ENCODE assay signal across 21 mouse cellular contexts in the genomic region with DNA sequence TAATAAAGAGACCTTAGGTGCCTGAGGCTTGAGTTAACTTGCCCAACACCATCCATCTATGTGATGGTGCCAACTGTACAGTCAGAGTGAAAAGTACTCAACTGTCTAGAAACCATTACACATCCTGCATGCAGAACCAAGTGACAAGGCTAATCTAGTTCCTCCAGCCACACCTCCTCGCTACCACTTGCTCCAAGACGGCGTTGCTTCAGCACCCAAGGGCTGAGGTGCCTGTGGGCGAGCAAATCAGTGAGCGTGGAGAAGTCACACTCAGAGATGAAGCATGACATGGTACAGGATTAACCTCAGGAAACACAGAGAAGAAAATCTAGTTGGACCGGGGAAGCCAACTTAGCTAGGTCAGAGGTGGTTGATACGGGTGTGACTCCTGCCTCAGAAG. TPM values are rescaled to one million over a fixed set of nuclear protein-coding genes. Genes with fewer than 3 reads are reported as not detected.
DNase-seq lines count a peak whose midpoint lies in the region; ATAC-seq and TF ChIP-seq lines count a peak whose summit lies in the region.
"Had no signal": no experiment of that assay in that cellular context is flagged by ENCODE, and none has a peak within 500 bp of the region (broad histone marks: within the 10 kb centered on the region; RNA-seq: fewer than 3 reads in every experiment).

No protein-coding gene starts in this region.

- DNase-seq in CD4-positive, CD25-positive, alpha-beta regulatory T cell, adult 2 months (ENCODE audit: low read depth, low spot score): peak; percentile 24
- no peak for DNase-seq in hindbrain, embryonic 11.5 days (ENCODE audit: low spot score)
- DNase-seq in adrenal gland, postnatal 4 days (ENCODE audit: low spot score in 2 of 2): no peak
- no peak for DNase-seq in forebrain, embryonic 11.5 days (ENCODE audit: low spot score)
- DNase-seq: adrenal gland, postnatal 10 days; cerebellum, adult 9-11 months; forebrain, postnatal 0 days; gastrocnemius, postnatal 10 days; heart, postnatal 14 days; right cerebral cortex, postnatal 4 days; thymus, postnatal 14 days had no signal

- no peaks in the 10 kb centered on the region for H3K36me3 ChIP-seq in intestine, postnatal 0 days (ENCODE audit: control insufficient read depth, insufficient read depth)
- H3K36me3 ChIP-seq in hindbrain, embryonic 11.5 days (ENCODE audit: control insufficient read depth, insufficient read depth, low read length): no peaks in the 10 kb centered on the region
- no peaks in the 10 kb centered on the region for H3K36me3 ChIP-seq in forebrain, embryonic 11.5 days (ENCODE audit: control insufficient read depth, insufficient read depth, low read length)
- H3K36me3 ChIP-seq: heart, embryonic 10.5 days; limb, embryonic 15.5 days; midbrain, embryonic 10.5 days had no signal

- peak; percentile 90 for ATAC-seq in common myeloid progenitor, adult 5-6 weeks (replicated peaks; ENCODE audit: low read depth, poor library complexity, severe bottlenecking)
- ATAC-seq in intestine, postnatal 0 days: peak; percentile 22; the same call in 1 of the 2 replicates
- 0 out of 2 replicates have a peak, but pooled peaks have one; percentile 43 for ATAC-seq in monocyte, adult 5-6 weeks (replicated peaks; ENCODE audit: insufficient number of reproducible peaks, low FRiP score, low TSS enrichment, poor library complexity, severe bottlenecking)
- ATAC-seq in hindbrain, embryonic 11.5 days (ENCODE audit: low FRiP score): no peak
- ATAC-seq in forebrain, embryonic 11.5 days (replicated peaks; ENCODE audit: low FRiP score): no peak
- ATAC-seq: forebrain, postnatal 0 days; hindbrain, postnatal 0 days; lung, postnatal 0 days had no signal

- no peaks in the 10 kb centered on the region for H3K4me1 ChIP-seq in intestine, postnatal 0 days (replicated peaks; ENCODE audit: control insufficient read depth, insufficient read depth, low read length)
- H3K4me1 ChIP-seq in hindbrain, embryonic 11.5 days (replicated peaks; ENCODE audit: control insufficient read depth, insufficient read depth, low read length): no peaks in the 10 kb centered on the region
- peaks cover 3% of the 10 kb centered on the region; the same call in 1 of the 2 replicates for H3K4me1 ChIP-seq in forebrain, embryonic 11.5 days (replicated peaks; ENCODE audit: control insufficient read depth, insufficient read depth, low read length)

- no peak overlapping the region for H3K4me2 ChIP-seq in intestine, postnatal 0 days (replicated peaks; ENCODE audit: low read depth)
- H3K4me2 ChIP-seq in hindbrain, embryonic 11.5 days (replicated peaks; ENCODE audit: low read depth, low read length): no peak overlapping the region
- H3K4me2 ChIP-seq in forebrain, embryonic 11.5 days (ENCODE audit: low read depth, low read length, severe bottlenecking): no peak overlapping the region
- H3K4me2 ChIP-seq: limb, embryonic 15.5 days had no signal

- H3K9ac ChIP-seq in intestine, postnatal 0 days (ENCODE audit: low read depth, low read length): no peak overlapping the region
- no peak overlapping the region for H3K9ac ChIP-seq in hindbrain, embryonic 11.5 days (ENCODE audit: low read depth, low read length)
- H3K9ac ChIP-seq in forebrain, embryonic 11.5 days (ENCODE audit: low read length): no peak overlapping the region
- H3K9ac ChIP-seq: forebrain, postnatal 0 days; limb, embryonic 15.5 days had no signal

- H3K27me3 ChIP-seq in intestine, postnatal 0 days (replicated peaks; ENCODE audit: control insufficient read depth, insufficient read depth, low read length): no peaks in the 10 kb centered on the region
- no peaks in the 10 kb centered on the region; the same call in 1 of the 2 replicates for H3K27me3 ChIP-seq in hindbrain, embryonic 11.5 days (ENCODE audit: control insufficient read depth, insufficient read depth, low read length)
- H3K27me3 ChIP-seq in forebrain, embryonic 11.5 days (ENCODE audit: control insufficient read depth, insufficient read depth, low read length): peaks cover 4% of the 10 kb centered on the region; the same call in 1 of the 2 replicates
- H3K27me3 ChIP-seq: limb, embryonic 15.5 days had no signal

- no peak overlapping the region for H3K27ac ChIP-seq in intestine, postnatal 0 days (ENCODE audit: low read depth, low read length)
- no peak overlapping the region for H3K27ac ChIP-seq in hindbrain, embryonic 11.5 days (ENCODE audit: low read depth, low read length)
- H3K27ac ChIP-seq in forebrain, embryonic 11.5 days (ENCODE audit: low read depth, low read length): no peak overlapping the region
- H3K27ac ChIP-seq: heart, embryonic 10.5 days; hindbrain, postnatal 0 days; kidney, postnatal 0 days; layer of hippocampus, adult 2 months; limb, embryonic 15.5 days; midbrain, embryonic 10.5 days had no signal

- no peak for TF ChIP-seq CTCF in intestine, postnatal 0 days (IDR thresholded peaks at IDR 0.05; ENCODE audit: low read depth)

- WGBS in intestine, postnatal 0 days: 65% methylated on average over 7 of the region's 7 CpGs
- WGBS in hindbrain, embryonic 11.5 days: 90% methylated on average over 7 of the region's 7 CpGs
- WGBS in forebrain, embryonic 11.5 days: 93% methylated on average over 7 of the region's 7 CpGs

- H3K4me3 ChIP-seq in intestine, postnatal 0 days (ENCODE audit: low read depth, low read length): no peak overlapping the region
- no peak overlapping the region for H3K4me3 ChIP-seq in hindbrain, embryonic 11.5 days (ENCODE audit: low read depth, low read length)
- H3K4me3 ChIP-seq in forebrain, embryonic 11.5 days (ENCODE audit: low read depth, low read length): no peak overlapping the region
- H3K4me3 ChIP-seq: heart, embryonic 10.5 days; layer of hippocampus, adult 2 months; limb, embryonic 15.5 days; midbrain, embryonic 10.5 days had no signal

- no peaks in the 10 kb centered on the region for H3K9me3 ChIP-seq in intestine, postnatal 0 days (ENCODE audit: control insufficient read depth)
- H3K9me3 ChIP-seq in hindbrain, embryonic 11.5 days (ENCODE audit: control insufficient read depth, low read length): no peaks in the 10 kb centered on the region
- no peaks in the 10 kb centered on the region for H3K9me3 ChIP-seq in forebrain, embryonic 11.5 days (ENCODE audit: control insufficient read depth, low read length)
- H3K9me3 ChIP-seq: heart, embryonic 10.5 days; limb, embryonic 15.5 days; midbrain, embryonic 10.5 days had no signal

RNA-seq across cellular contexts. Expression of gene Arhgap10, which starts 8.7 kb away (rescaled TPM):
- 22.4 and 30.7 TPM in 2 replicates for total RNA-seq in common myeloid progenitor, adult 5-6 weeks (2017)
- polyA plus RNA-seq in intestine, postnatal 0 days (2015; fragmentation: Nextera tagmentation; extraction: Ambion mirVana): 19.7 and 22.5 TPM in 2 replicates
- total RNA-seq in monocyte, adult 5-6 weeks (2017): 6.9 to 51.9 TPM (median 11.5 TPM) in 3 replicates
- polyA plus RNA-seq in hindbrain, embryonic 11.5 days (2014; fragmentation: Nextera tagmentation; extraction: Ambion mirVana): 13.6 and 15.4 TPM in 2 replicates
- total RNA-seq in adrenal gland, postnatal 4 days (2021): 10 to 100 TPM; 43.6 to 48.4 TPM
- polyA plus RNA-seq in forebrain, embryonic 11.5 days (2014; fragmentation: Nextera tagmentation; extraction: Ambion mirVana): 12.2 and 15.4 TPM in 2 replicates

RNA-seq across cellular contexts. Expression of gene Prmt9, which starts 40.2 kb away (rescaled TPM):
- 21.9 and 23.2 TPM in 2 replicates for total RNA-seq in common myeloid progenitor, adult 5-6 weeks (2017)
- polyA plus RNA-seq in intestine, postnatal 0 days (2015; fragmentation: Nextera tagmentation; extraction: Ambion mirVana): 9.3 and 10.0 TPM in 2 replicates
- 33.1 to 41.1 TPM (median 33.2 TPM) in 3 replicates for total RNA-seq in monocyte, adult 5-6 weeks (2017)
- polyA plus RNA-seq in hindbrain, embryonic 11.5 days (2014; fragmentation: Nextera tagmentation; extraction: Ambion mirVana): 22.7 and 24.3 TPM in 2 replicates
- 10 to 100 TPM; 24.4 to 25.3 TPM for total RNA-seq in adrenal gland, postnatal 4 days (2021)
- 18.5 and 20.1 TPM in 2 replicates for polyA plus RNA-seq in forebrain, embryonic 11.5 days (2014; fragmentation: Nextera tagmentation; extraction: Ambion mirVana)

Comparison
In these comparisons a context has a peak if more than half of its experiments do, and no peak if none do; other contexts are left out.
1. ATAC-seq: peak in common myeloid progenitor, adult 5-6 weeks (single experiment), intestine, postnatal 0 days (single experiment) and monocyte, adult 5-6 weeks (single experiment); none in hindbrain, embryonic 11.5 days (single experiment) and forebrain, embryonic 11.5 days (single experiment).